Mouse (Mus musculus): ENCODE measurements around the gene Efnb2.

Gene Efnb2

DNA sequence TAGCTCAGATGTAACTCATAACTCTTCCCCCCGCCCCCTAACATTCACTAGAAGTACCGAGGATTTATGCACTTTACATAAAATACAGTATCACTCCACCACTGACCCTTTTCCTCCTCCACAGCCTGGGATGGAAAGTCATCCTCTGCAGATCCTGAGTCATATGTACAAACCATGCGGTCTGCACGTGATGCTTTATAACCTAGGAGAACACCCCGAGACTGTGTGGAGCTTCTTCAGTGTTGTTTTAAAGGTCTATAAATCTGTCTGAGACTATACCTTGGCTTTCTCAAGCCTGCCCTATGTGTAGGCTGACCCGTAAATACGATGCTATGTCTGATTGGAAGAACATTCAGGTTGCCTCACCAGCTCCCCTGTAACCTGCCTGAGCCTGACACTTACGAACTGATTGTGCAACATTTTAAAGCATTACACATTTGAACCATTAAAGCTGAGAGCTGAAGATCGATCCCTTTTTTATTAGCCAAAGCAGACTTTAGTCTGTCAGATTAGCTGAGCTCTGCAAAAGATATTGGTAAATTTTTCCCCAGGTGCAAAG, 92.7 kb downstream of the Efnb2 start:
- no peak for DNase-seq
